Mouse (Mus musculus) midbrain, embryonic 11.5 days (tissue): ENCODE results near the gene Dmxl2. TPM values are rescaled to one million over a fixed set of nuclear protein-coding genes. Genes with fewer than 3 reads are reported as not detected.

Source experiments
- ATAC-seq: fragments of 200-750 bp; cut with Nextera tagmentation; 2 replicates; pipeline ENCODE4 v1.8.0; 2017; ENCODE audit warnings: moderate TSS enrichment, moderate library complexity; ENCODE audit not compliant: low FRiP score
- DNase-seq: peaks from one replicate; pipeline ENCODE4 v3.0.0; 2015; ENCODE audit warnings: low spot score; ENCODE audit errors: missing footprints
- H3K27ac ChIP-seq: fragments of 300-500 bp; sonication (generic); 2 replicates; pipeline ENCODE4 v1.5.1; 2014; ENCODE audit warnings: low read depth, low read length
- H3K27me3 ChIP-seq: fragments of 300-500 bp; sonication (generic); 2 replicates; pipeline ENCODE4 v1.6.1; 2014; ENCODE audit warnings: mild to moderate bottlenecking, low read length, moderate library complexity, mixed read lengths; ENCODE audit not compliant: control insufficient read depth, insufficient read depth
- H3K36me3 ChIP-seq: fragments of 300-500 bp; sonication (generic); 2 replicates; pipeline ENCODE4 v1.6.1; 2014; ENCODE audit warnings: mild to moderate bottlenecking, low read length, moderate library complexity, mixed read lengths; ENCODE audit not compliant: control insufficient read depth, insufficient read depth
- H3K4me1 ChIP-seq: fragments of 300-500 bp; sonication (generic); 2 replicates; pipeline ENCODE4 v1.6.1; 2014; ENCODE audit warnings: low read length; ENCODE audit not compliant: control insufficient read depth, insufficient read depth
- H3K4me2 ChIP-seq: fragments of 300-500 bp; sonication (generic); 2 replicates; pipeline ENCODE4 v1.6.1; 2014; ENCODE audit warnings: mild to moderate bottlenecking, moderate library complexity
- H3K4me3 ChIP-seq: fragments of 300-500 bp; sonication (generic); 2 replicates; pipeline ENCODE4 v1.5.1; 2014; ENCODE audit warnings: low read depth, low read length
- H3K9ac ChIP-seq: fragments of 300-500 bp; sonication (generic); 2 replicates; pipeline ENCODE4 v1.6.1; 2014; ENCODE audit warnings: low read length
- H3K9me3 ChIP-seq: fragments of 300-500 bp; sonication (generic); 2 replicates; pipeline ENCODE4 v1.6.1; 2016; ENCODE audit warnings: low read length; ENCODE audit not compliant: control insufficient read depth
- WGBS: fragments of 180-500 bp; shearing (Covaris S2); extraction: QIAGEN DNeasy Blood & Tissue Kit; methylation state at CpG from one replicate; pipeline ENCODE4 v1.1.7; 2014; 5-methylcytosine and 5-hydroxymethylcytosine counted together
- polyA plus RNA-seq: library from polyadenylated mRNA; unstranded; fragments of >200 nt; fragmentation: Nextera tagmentation; extraction: Ambion mirVana; gene quantifications from 2 replicates; pipeline ENCODE4 v1.2.1, GENCODE M21; 2014

Dmxl2 gene
- polyA plus RNA-seq, 1 experiment from 2014 or later, result 16.6 TPM

GRCm38 (mm10) chr9:54323456-54323855, 178.0 kb downstream of the Dmxl2 start:
- Histone ChIP-seq H3K4me1 (no peaks in the 10 kb centered on the region), H3K4me2 (no peak overlapping the region), H3K9ac (no peak overlapping the region), H3K27me3 (no peaks in the 10 kb centered on the region), H3K4me3 (no peak overlapping the region), H3K36me3 (no peaks in the 10 kb centered on the region), H3K27ac (no peak overlapping the region), H3K9me3 (no peaks in the 10 kb centered on the region)
- 48% methylated on average over 8 of the region's 8 CpGs for WGBS
- ATAC-seq (peak; percentile 40; the same call in 1 of the 2 replicates), DNase-seq (peak; percentile 86)

- no peaks in the 10 kb centered on the region for H3K36me3 ChIP-seq
- H3K4me1 ChIP-seq, result no peaks in the 10 kb centered on the region
- DNase-seq (no peak), ATAC-seq (no peak)
- no peak overlapping the region for H3K4me2 ChIP-seq
- no peaks in the 10 kb centered on the region for H3K27me3 ChIP-seq
- WGBS, result 78% methylated on average over 9 of the region's 9 CpGs
- H3K4me3 ChIP-seq, result no peak overlapping the region
- no peak overlapping the region for H3K27ac ChIP-seq
- no peaks in the 10 kb centered on the region for H3K9me3 ChIP-seq
- no peak overlapping the region for H3K9ac ChIP-seq
Observed at GRCm38 (mm10) chr9:54316363-54316762, 185.1 kb downstream of the Dmxl2 start.

Other genes starting within 250 kb of the Dmxl2 start
- not detected in 2 replicates for gene Cyp19a1, start 233.5 kb downstream of the Dmxl2 start, polyA plus RNA-seq
- 0.10 and 0.16 TPM in 2 replicates for gene Gldn, start 215.1 kb downstream of the Dmxl2 start, polyA plus RNA-seq
- gene Sh2d7, start 37.4 kb upstream of the Dmxl2 start, polyA plus RNA-seq, result not detected in 2 replicates
- gene Cib2, start 58.6 kb upstream of the Dmxl2 start, polyA plus RNA-seq, result 16.8 and 17.9 TPM in 2 replicates
- 122 and 127 TPM in 2 replicates for gene Idh3a, start 84.7 kb upstream of the Dmxl2 start, polyA plus RNA-seq
- gene Acsbg1, start 160.2 kb upstream of the Dmxl2 start, polyA plus RNA-seq, result 9.9 and 11.0 TPM in 2 replicates
- 4.0 and 4.7 TPM in 2 replicates for gene Dnaja4, start 197.2 kb upstream of the Dmxl2 start, polyA plus RNA-seq
- 179 and 181 TPM in 2 replicates for gene Wdr61, start 232.9 kb upstream of the Dmxl2 start, polyA plus RNA-seq